Mouse (Mus musculus) stomach, postnatal 0 days (tissue): ENCODE measurements around the gene Itga6. TPM values are rescaled to one million over a fixed set of nuclear protein-coding genes. Genes with fewer than 3 reads are reported as not detected.

Experiments used
- ATAC-seq: fragments of 200-750 bp; cut with Nextera tagmentation; 2 replicates; pipeline ENCODE4 v1.8.0; 2017; ENCODE audit not compliant: low FRiP score, low TSS enrichment
- DNase-seq: peaks from one replicate; pipeline ENCODE4 v3.0.0-alpha.2; 2016; ENCODE audit warnings: low spot score
- H3K27ac ChIP-seq: fragments of 300-500 bp; sonication (generic); replicated peaks from 2 replicates; pipeline ENCODE4 v1.5.1; 2014; ENCODE audit warnings: mild to moderate bottlenecking, control low read depth
- H3K27me3 ChIP-seq: fragments of 300-500 bp; sonication (generic); 2 replicates; pipeline ENCODE4 v1.6.1; 2014; ENCODE audit warnings: low read length; ENCODE audit not compliant: control insufficient read depth, insufficient read depth
- H3K36me3 ChIP-seq: fragments of 300-500 bp; sonication (generic); 2 replicates; pipeline ENCODE4 v1.6.1; 2014; ENCODE audit warnings: low read length, mixed read lengths; ENCODE audit not compliant: control insufficient read depth, insufficient read depth
- H3K4me1 ChIP-seq: fragments of 300-500 bp; sonication (generic); replicated peaks from 2 replicates; pipeline ENCODE4 v1.6.1; 2014; ENCODE audit warnings: antibody characterized with exemption; ENCODE audit not compliant: control insufficient read depth, insufficient read depth
- H3K4me2 ChIP-seq: fragments of 300-500 bp; sonication (generic); replicated peaks from 2 replicates; pipeline ENCODE4 v1.6.1; 2014; ENCODE audit warnings: low read depth, mild to moderate bottlenecking, control low read depth, moderate library complexity
- H3K4me3 ChIP-seq: fragments of 300-500 bp; sonication (generic); 2 replicates; pipeline ENCODE4 v1.5.1; 2014; ENCODE audit warnings: low read depth, low read length, control low read depth
- H3K9ac ChIP-seq: fragments of 300-500 bp; sonication (generic); 2 replicates; pipeline ENCODE4 v1.6.1; 2014; ENCODE audit warnings: mild to moderate bottlenecking, low read length, control low read depth, mixed read lengths
- H3K9me3 ChIP-seq: fragments of 300-500 bp; sonication (generic); 2 replicates; pipeline ENCODE4 v1.6.1; 2016; ENCODE audit warnings: low read length; ENCODE audit not compliant: control insufficient read depth
- CTCF ChIP-seq: IDR thresholded peaks from 2 replicates; pipeline ENCODE4 v1.5.1; 2016; ENCODE audit warnings: antibody characterized with exemption, low read depth, mild to moderate bottlenecking, moderate library complexity
- EP300 ChIP-seq: optimal IDR thresholded peaks from 2 replicates; pipeline ENCODE3; 2016; ENCODE audit warnings: antibody characterized with exemption
- WGBS: fragments of 180-500 bp; shearing (Covaris S2); extraction: QIAGEN DNeasy Blood & Tissue Kit; methylation state at CpG from one replicate; pipeline ENCODE4 v1.1.7; 2014; 5-methylcytosine and 5-hydroxymethylcytosine counted together
- polyA plus RNA-seq: library from polyadenylated mRNA; unstranded; fragments of >200 nt; fragmentation: Nextera tagmentation; extraction: Ambion mirVana; gene quantifications from 2 replicates; pipeline ENCODE4 v1.2.1, GENCODE M21; 2015

The Itga6 gene
- polyA plus RNA-seq, 1 experiment from 2014 or later: 51.9 TPM

GRCm38 (mm10) chr2:71786060-71786459 is 40.6 kb downstream of the Itga6 start:
- DNase-seq (peak; percentile 54), ATAC-seq (no peak)
- H3K27ac ChIP-seq: no peak overlapping the region
- H3K4me3 ChIP-seq: no peak overlapping the region
- no peak overlapping the region for H3K4me2 ChIP-seq
- H3K27me3 ChIP-seq: no peaks in the 10 kb centered on the region
- no peak for TF ChIP-seq EP300
- no peak for TF ChIP-seq CTCF
- 28% methylated on average over 5 of the region's 5 CpGs for WGBS
- H3K9ac ChIP-seq: no peak overlapping the region
- H3K4me1 ChIP-seq: no peaks in the 10 kb centered on the region; the same call in 1 of the 2 replicates
- no peaks in the 10 kb centered on the region for H3K9me3 ChIP-seq
- no peaks in the 10 kb centered on the region for H3K36me3 ChIP-seq

- H3K4me3 ChIP-seq: peak overlapping the region; percentile 76
- no peaks in the 10 kb centered on the region for H3K9me3 ChIP-seq
- no peaks in the 10 kb centered on the region for H3K27me3 ChIP-seq
- peak overlapping the region; percentile 84 for H3K4me2 ChIP-seq
- H3K27ac ChIP-seq: peak overlapping the region; percentile 94
- peak overlapping the region; percentile 77 for H3K9ac ChIP-seq
- H3K36me3 ChIP-seq: no peaks in the 10 kb centered on the region
- DNase-seq: peak; percentile 93
- H3K4me1 ChIP-seq: no peaks in the 10 kb centered on the region; the same call in 1 of the 2 replicates
- peak; percentile 94 for ATAC-seq
- no peak for TF ChIP-seq CTCF
- WGBS: under 1% methylated on average over 48 of the region's 61 CpGs
These were observed 41.3 kb downstream of the Itga6 start for GRCm38 (mm10) chr2:71786591-71787155.

GRCm38 (mm10) chr2:71787156-71787590 is 41.8 kb downstream of the Itga6 start:
- no peaks in the 10 kb centered on the region for H3K9me3 ChIP-seq
- peak overlapping the region; percentile 77 for H3K9ac ChIP-seq
- TF ChIP-seq EP300: no peak
- no peak for TF ChIP-seq CTCF
- H3K27me3 ChIP-seq: no peaks in the 10 kb centered on the region
- WGBS: 0% methylated on average over 40 of the region's 40 CpGs
- DNase-seq (peak; percentile 80), ATAC-seq (peak; percentile 90)
- no peaks in the 10 kb centered on the region; the same call in 1 of the 2 replicates for H3K4me1 ChIP-seq
- H3K36me3 ChIP-seq: no peaks in the 10 kb centered on the region
- peak overlapping the region; percentile 76 for H3K4me3 ChIP-seq
- peak overlapping the region; percentile 84 for H3K4me2 ChIP-seq
- peak overlapping the region; percentile 94 for H3K27ac ChIP-seq

GRCm38 (mm10) chr2:71787591-71788460 is 42.4 kb downstream of the Itga6 start:
- DNase-seq: no peak
- WGBS: 7% methylated on average over 32 of the region's 32 CpGs
- peak overlapping the region; percentile 94 for H3K27ac ChIP-seq
- H3K4me2 ChIP-seq: peak overlapping the region; percentile 84
- no peaks in the 10 kb centered on the region for H3K9me3 ChIP-seq
- no peaks in the 10 kb centered on the region; the same call in 1 of the 2 replicates for H3K4me1 ChIP-seq
- ATAC-seq: peak; percentile 2; the same call in 1 of the 2 replicates
- H3K9ac ChIP-seq: peak overlapping the region; percentile 77
- H3K36me3 ChIP-seq: no peaks in the 10 kb centered on the region
- peak overlapping the region; percentile 76 for H3K4me3 ChIP-seq
- TF ChIP-seq CTCF (peak; percentile 31; the same call in 1 of the 2 replicates), EP300 (no peak)
- H3K27me3 ChIP-seq: no peaks in the 10 kb centered on the region

- no peak for TF ChIP-seq CTCF
- H3K4me1 ChIP-seq: no peaks in the 10 kb centered on the region; the same call in 1 of the 2 replicates
- H3K9me3 ChIP-seq: no peaks in the 10 kb centered on the region
- no peak overlapping the region for H3K4me2 ChIP-seq
- ATAC-seq (no peak), DNase-seq (no peak)
- no peak overlapping the region for H3K27ac ChIP-seq
- WGBS: 73% methylated on average over 5 of the region's 5 CpGs
- H3K36me3 ChIP-seq: no peaks in the 10 kb centered on the region
- no peak overlapping the region for H3K9ac ChIP-seq
- H3K27me3 ChIP-seq: no peaks in the 10 kb centered on the region
- H3K4me3 ChIP-seq: no peak overlapping the region
These were observed 45.3 kb downstream of the Itga6 start for GRCm38 (mm10) chr2:71790752-71791151.
